Mouse (Mus musculus) embryonic facial prominence, embryonic 14.5 days (tissue): ENCODE results near the gene Snx29. TPM values are rescaled to one million over a fixed set of nuclear protein-coding genes. Genes with fewer than 3 reads are reported as not detected.

ENCODE experiments used
- ATAC-seq: fragments of 200-750 bp; cut with Nextera tagmentation; 2 replicates; pipeline ENCODE4 v1.8.0; 2017; ENCODE audit warnings: low read depth, moderate number of reproducible peaks, moderate TSS enrichment
- DNase-seq: peaks from one replicate; pipeline ENCODE4 v3.0.0-alpha.2; 2015; ENCODE audit warnings: low spot score
- H3K27ac ChIP-seq: fragments of 300-500 bp; sonication (generic); replicated peaks from 2 replicates; pipeline ENCODE4 v1.5.1; 2014; ENCODE audit warnings: low read depth, mild to moderate bottlenecking, low read length, moderate library complexity
- H3K27me3 ChIP-seq: fragments of 300-500 bp; sonication (generic); replicated peaks from 2 replicates; pipeline ENCODE4 v1.6.1; 2014; ENCODE audit warnings: low read length; ENCODE audit not compliant: control insufficient read depth, insufficient read depth
- H3K36me3 ChIP-seq: fragments of 300-500 bp; sonication (generic); 2 replicates; pipeline ENCODE4 v1.6.1; 2014; ENCODE audit warnings: low read length, mixed read lengths; ENCODE audit not compliant: control insufficient read depth, insufficient read depth
- H3K4me1 ChIP-seq: fragments of 300-500 bp; sonication (generic); 2 replicates; pipeline ENCODE4 v1.6.1; 2014; ENCODE audit warnings: antibody characterized with exemption, low read length; ENCODE audit not compliant: control insufficient read depth, insufficient read depth
- H3K4me2 ChIP-seq: fragments of 300-500 bp; sonication (generic); 2 replicates; pipeline ENCODE4 v1.6.1; 2014; ENCODE audit warnings: low read depth, mild to moderate bottlenecking, low read length, moderate library complexity, mixed read lengths
- H3K4me3 ChIP-seq: fragments of 300-500 bp; sonication (generic); 2 replicates; pipeline ENCODE4 v1.5.1; 2014; ENCODE audit warnings: low read depth, mild to moderate bottlenecking, low read length
- H3K9ac ChIP-seq: fragments of 300-500 bp; sonication (generic); 2 replicates; pipeline ENCODE4 v1.6.1; 2014; ENCODE audit warnings: low read depth, mild to moderate bottlenecking, low read length, moderate library complexity, mixed read lengths
- H3K9me3 ChIP-seq: fragments of 300-500 bp; sonication (generic); 2 replicates; pipeline ENCODE4 v1.6.1; 2016; ENCODE audit warnings: low read length; ENCODE audit not compliant: control insufficient read depth
- WGBS: fragments of 180-500 bp; shearing (Covaris S2); extraction: QIAGEN DNeasy Blood & Tissue Kit; methylation state at CpG from one replicate; pipeline ENCODE4 v1.1.7; 2014; 5-methylcytosine and 5-hydroxymethylcytosine counted together
- polyA plus RNA-seq: library from polyadenylated mRNA; unstranded; fragments of >200 nt; fragmentation: Nextera tagmentation; extraction: Ambion mirVana; gene quantifications from 2 replicates; pipeline ENCODE4 v1.2.1, GENCODE M21; 2014

Snx29 gene
- polyA plus RNA-seq, 1 experiment from 2014 or later = 9.7 TPM

GRCm38 (mm10) chr16:11406201-11406600 is 83.5 kb downstream of the Snx29 start:
- Histone ChIP-seq H3K36me3 (peaks cover 9% of the 10 kb centered on the region; the same call in 1 of the 2 replicates), H3K4me3 (no peak overlapping the region), H3K27me3 (no peaks in the 10 kb centered on the region), H3K9me3 (no peaks in the 10 kb centered on the region), H3K9ac (no peak overlapping the region), H3K4me1 (no peaks in the 10 kb centered on the region), H3K27ac (no peak overlapping the region), H3K4me2 (no peak overlapping the region)
- ATAC-seq (no peak), DNase-seq (no peak)
- WGBS = 66% methylated on average over 5 of the region's 5 CpGs

DNA sequence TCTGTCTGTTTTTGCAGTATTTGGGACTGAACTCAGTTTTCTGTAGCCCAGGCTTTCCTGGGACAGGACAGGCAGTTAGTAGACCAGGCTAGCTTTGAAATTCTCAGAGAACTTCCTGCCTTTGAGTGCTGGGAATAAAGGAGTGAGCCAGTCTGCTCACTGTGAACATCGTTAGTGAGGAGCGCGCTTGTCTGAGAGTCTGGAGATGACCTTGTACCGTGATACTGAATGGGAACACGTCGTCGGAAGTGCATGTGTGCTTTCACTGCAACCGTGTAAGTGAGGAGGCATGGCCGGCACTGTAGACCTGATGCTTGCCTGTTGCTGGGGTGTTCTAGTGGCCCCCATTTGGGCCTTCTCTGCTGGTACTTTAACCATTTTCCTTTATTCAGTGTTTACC is 83.9 kb downstream of the Snx29 start:
- H3K9ac ChIP-seq = no peak overlapping the region
- no peaks in the 10 kb centered on the region for H3K4me1 ChIP-seq
- H3K4me3 ChIP-seq = no peak overlapping the region
- no peak for DNase-seq
- H3K36me3 ChIP-seq = peaks cover 9% of the 10 kb centered on the region; the same call in 1 of the 2 replicates
- no peak overlapping the region for H3K27ac ChIP-seq
- 88% methylated on average over 9 of the region's 9 CpGs for WGBS
- H3K9me3 ChIP-seq = no peaks in the 10 kb centered on the region
- H3K4me2 ChIP-seq = no peak overlapping the region
- no peak for ATAC-seq
- H3K27me3 ChIP-seq = no peaks in the 10 kb centered on the region

DNA sequence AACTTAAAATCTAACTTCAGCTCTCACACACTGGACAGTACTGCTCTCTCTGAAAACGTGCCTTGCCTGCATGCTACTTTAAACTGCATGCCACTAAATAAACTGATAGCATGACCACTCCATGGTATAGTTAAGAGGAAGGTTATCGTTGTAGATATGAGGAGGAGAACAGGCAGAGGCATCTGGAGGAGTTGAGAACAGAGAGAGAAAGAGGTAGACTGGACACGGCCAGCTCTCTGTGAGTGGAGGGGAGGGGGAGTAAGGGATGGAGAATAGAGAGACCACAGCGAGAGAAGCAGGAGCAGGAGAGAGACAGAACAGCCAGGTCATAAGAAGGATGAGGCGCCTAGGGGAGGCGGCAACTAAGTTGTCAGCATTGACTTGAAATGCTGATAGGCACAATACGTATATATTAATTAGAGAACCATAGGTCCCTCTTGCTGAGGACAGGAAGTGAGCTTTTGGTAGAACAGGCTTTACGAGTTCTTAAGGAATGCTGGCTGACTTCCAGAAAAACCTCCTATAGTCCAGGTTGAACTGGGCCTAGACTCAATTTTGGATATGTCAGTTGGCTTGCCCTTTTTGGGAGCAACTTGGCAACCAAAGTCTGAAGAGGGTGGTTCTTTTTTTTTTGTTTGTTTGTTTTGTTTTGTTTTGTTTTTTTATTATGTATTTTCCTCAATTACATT is 85.4 kb downstream of the Snx29 start:
- DNase-seq (peak; percentile 71), ATAC-seq (peak; percentile 60; the same call in 1 of the 2 replicates)
- no peak overlapping the region for H3K27ac ChIP-seq
- peaks cover 9% of the 10 kb centered on the region; the same call in 1 of the 2 replicates for H3K36me3 ChIP-seq
- no peak overlapping the region for H3K9ac ChIP-seq
- H3K9me3 ChIP-seq = no peaks in the 10 kb centered on the region
- H3K27me3 ChIP-seq = no peaks in the 10 kb centered on the region
- H3K4me1 ChIP-seq = no peaks in the 10 kb centered on the region
- no peak overlapping the region for H3K4me3 ChIP-seq
- no peak overlapping the region for H3K4me2 ChIP-seq
- WGBS = 72% methylated on average over 8 of the region's 8 CpGs

- 83% methylated on average over 4 of the region's 4 CpGs for WGBS
- DNase-seq = no peak
- no peak overlapping the region for H3K4me2 ChIP-seq
- H3K27ac ChIP-seq = no peak overlapping the region
- H3K9me3 ChIP-seq = no peaks in the 10 kb centered on the region
- no peak for ATAC-seq
- H3K27me3 ChIP-seq = no peaks in the 10 kb centered on the region
- H3K36me3 ChIP-seq = 0 out of 2 replicates have a peak, but pooled peaks cover 3% of the 10 kb centered on the region
- H3K9ac ChIP-seq = no peak overlapping the region
- H3K4me1 ChIP-seq = no peaks in the 10 kb centered on the region
- H3K4me3 ChIP-seq = no peak overlapping the region
Observed at GRCm38 (mm10) chr16:11408726-11409125, 86.0 kb downstream of the Snx29 start.

DNA sequence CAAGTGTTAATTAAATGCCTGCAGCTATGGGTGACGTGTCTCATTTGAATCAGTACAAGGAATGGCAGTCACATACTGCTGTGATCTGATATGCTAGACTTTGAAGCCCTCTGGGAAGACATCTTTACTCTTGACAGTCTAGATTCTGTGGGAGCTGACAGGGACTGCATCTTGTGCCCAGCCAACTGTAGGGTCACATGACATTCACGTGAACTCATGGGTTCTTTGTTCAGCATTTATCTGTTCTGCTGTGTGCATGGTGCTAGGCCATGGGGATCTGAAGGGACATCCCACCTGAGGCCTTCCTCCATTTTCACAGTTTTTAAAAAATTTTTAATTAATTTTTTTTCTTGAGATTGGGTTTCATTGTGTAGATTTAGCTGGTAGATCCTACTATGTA is 91.9 kb downstream of the Snx29 start:
- Histone ChIP-seq H3K9me3 (no peaks in the 10 kb centered on the region), H3K4me1 (no peaks in the 10 kb centered on the region), H3K4me3 (no peak overlapping the region), H3K27me3 (no peaks in the 10 kb centered on the region), H3K27ac (no peak overlapping the region), H3K9ac (no peak overlapping the region), H3K4me2 (no peak overlapping the region), H3K36me3 (no peaks in the 10 kb centered on the region)
- ATAC-seq (no peak), DNase-seq (no peak)
- WGBS = 77% methylated on average over 2 of the region's 2 CpGs

GRCm38 (mm10) chr16:11418183-11418588 is 95.5 kb downstream of the Snx29 start:
- H3K27me3 ChIP-seq = no peaks in the 10 kb centered on the region
- no peaks in the 10 kb centered on the region for H3K9me3 ChIP-seq
- H3K27ac ChIP-seq = no peak overlapping the region
- H3K4me1 ChIP-seq = no peaks in the 10 kb centered on the region
- no peak overlapping the region for H3K4me2 ChIP-seq
- ATAC-seq (peak; percentile 84), DNase-seq (peak; percentile 66)
- H3K36me3 ChIP-seq = peaks cover 19% of the 10 kb centered on the region; the same call in 1 of the 2 replicates
- no peak overlapping the region for H3K4me3 ChIP-seq
- no peak overlapping the region for H3K9ac ChIP-seq
- WGBS = 19% methylated on average over 7 of the region's 7 CpGs

GRCm38 (mm10) chr16:11420311-11421080 is 97.8 kb downstream of the Snx29 start:
- no peak overlapping the region for H3K4me3 ChIP-seq
- H3K4me2 ChIP-seq = no peak overlapping the region
- no peaks in the 10 kb centered on the region for H3K9me3 ChIP-seq
- H3K4me1 ChIP-seq = no peaks in the 10 kb centered on the region
- no peak for DNase-seq
- H3K9ac ChIP-seq = no peak overlapping the region
- H3K27me3 ChIP-seq = no peaks in the 10 kb centered on the region
- peaks cover 19% of the 10 kb centered on the region; the same call in 1 of the 2 replicates for H3K36me3 ChIP-seq
- H3K27ac ChIP-seq = no peak overlapping the region
- WGBS = 85% methylated on average over 12 of the region's 12 CpGs
- ATAC-seq = no peak

DNA sequence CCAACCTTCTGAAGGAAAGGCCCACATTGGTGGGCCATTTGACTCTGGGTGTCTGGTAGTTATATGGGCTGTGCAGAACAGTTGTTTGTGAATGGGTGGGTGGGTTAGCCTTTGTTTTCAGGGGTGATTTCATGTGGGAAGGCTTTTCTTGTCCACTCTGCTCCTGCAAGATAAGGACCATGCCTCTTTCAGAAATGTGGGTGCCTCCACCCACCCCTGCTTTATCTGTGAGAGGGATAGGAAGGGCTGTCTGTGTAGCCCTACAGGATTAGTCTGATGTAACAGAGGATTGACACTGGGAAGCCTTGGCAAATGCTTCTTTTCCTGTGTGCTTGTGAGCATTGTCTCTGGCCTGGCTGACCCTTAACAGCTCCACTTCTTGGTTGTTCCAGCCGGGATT is 99.5 kb downstream of the Snx29 start:
- Histone ChIP-seq H3K9me3 (no peaks in the 10 kb centered on the region), H3K4me1 (no peaks in the 10 kb centered on the region)
- WGBS = 100% methylated on average over 1 of the region's 1 CpGs

More for the DNA sequence above, 99.5 kb downstream of the Snx29 start:
- H3K4me3 ChIP-seq = no peak overlapping the region
- H3K27ac ChIP-seq = no peak overlapping the region
- H3K36me3 ChIP-seq = peaks cover 19% of the 10 kb centered on the region; the same call in 1 of the 2 replicates
- H3K9ac ChIP-seq = no peak overlapping the region
- ATAC-seq = no peak
- no peaks in the 10 kb centered on the region for H3K27me3 ChIP-seq
- no peak overlapping the region for H3K4me2 ChIP-seq
- DNase-seq = no peak
